Mouse (Mus musculus) kidney, embryonic 15.5 days (tissue): ENCODE measurements at regions not wholly inside any gene's neighbourhood (a gene's known extent, or its start where the extent isn't known, plus 50 kb on each side); places are given as distances from the start of the nearest gene placed in this dataset.

Source experiments
- ATAC-seq: fragments of 200-750 bp; cut with Nextera tagmentation; replicated peaks from 2 replicates; pipeline ENCODE4 v1.8.0; 2017; ENCODE audit warnings: moderate TSS enrichment; ENCODE audit not compliant: low FRiP score
- H3K27ac ChIP-seq: fragments of 300-500 bp; sonication (generic); 2 replicates; pipeline ENCODE4 v1.5.1; 2015; ENCODE audit warnings: mild to moderate bottlenecking, inconsistent platforms
- H3K27me3 ChIP-seq: fragments of 300-500 bp; sonication (generic); 2 replicates; pipeline ENCODE4 v1.6.1; 2015; ENCODE audit warnings: inconsistent platforms
- H3K36me3 ChIP-seq: fragments of 300-500 bp; sonication (generic); 2 replicates; pipeline ENCODE4 v1.6.1; 2015; ENCODE audit warnings: inconsistent platforms
- H3K4me1 ChIP-seq: fragments of 300-500 bp; sonication (generic); 2 replicates; pipeline ENCODE4 v1.6.1; 2015; ENCODE audit warnings: inconsistent platforms
- H3K4me2 ChIP-seq: fragments of 300-500 bp; sonication (generic); 2 replicates; pipeline ENCODE4 v1.6.1; 2015; ENCODE audit warnings: moderate library complexity, mild to moderate bottlenecking, inconsistent platforms
- H3K4me3 ChIP-seq: fragments of 300-500 bp; sonication (generic); replicated peaks from 2 replicates; pipeline ENCODE4 v1.5.1; 2015; ENCODE audit warnings: mild to moderate bottlenecking, inconsistent platforms
- H3K9ac ChIP-seq: fragments of 300-500 bp; sonication (generic); 2 replicates; pipeline ENCODE4 v1.6.1; 2015; ENCODE audit warnings: mild to moderate bottlenecking, inconsistent platforms
- H3K9me3 ChIP-seq: fragments of 300-500 bp; sonication (generic); replicated peaks from 2 replicates; pipeline ENCODE4 v1.6.1; 2016; ENCODE audit warnings: inconsistent platforms
- WGBS: fragments of 180-500 bp; shearing (Covaris S2); methylation state at CpG from one replicate; pipeline ENCODE4 v1.1.7; 2015; ENCODE audit warnings: mixed read lengths; 5-methylcytosine and 5-hydroxymethylcytosine counted together

DNA sequence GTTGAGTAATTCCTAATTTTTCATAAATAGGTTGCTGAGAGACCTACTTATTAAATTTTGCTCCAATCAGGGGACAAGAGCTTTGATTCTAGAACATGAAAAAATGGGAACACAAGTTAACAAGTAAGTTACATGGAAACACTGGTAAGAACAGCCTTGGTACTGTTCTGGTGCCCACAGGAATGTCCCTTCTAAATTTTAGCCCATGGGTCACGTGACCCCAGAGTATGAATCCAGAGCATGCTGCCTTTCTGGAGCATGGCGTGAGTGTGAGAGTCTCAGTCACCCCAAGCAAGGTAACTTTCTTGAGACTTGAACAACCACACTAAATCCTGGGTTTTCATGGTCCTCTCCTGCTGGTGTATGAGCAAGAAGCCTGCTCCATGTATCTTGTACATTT is 263.7 kb upstream of the Actbl2 start:
- Histone ChIP-seq H3K9ac (no peak overlapping the region), H3K27ac (no peak overlapping the region), H3K27me3 (no peaks in the 10 kb centered on the region), H3K36me3 (no peaks in the 10 kb centered on the region), H3K9me3 (no peaks in the 10 kb centered on the region), H3K4me3 (no peak overlapping the region), H3K4me2 (no peak overlapping the region), H3K4me1 (no peaks in the 10 kb centered on the region)
- ATAC-seq, result no peak
- 92% methylated on average over 2 of the region's 2 CpGs for WGBS

- H3K9me3 ChIP-seq, result no peaks in the 10 kb centered on the region
- H3K4me1 ChIP-seq, result no peaks in the 10 kb centered on the region
- no peak overlapping the region for H3K4me2 ChIP-seq
- no peaks in the 10 kb centered on the region for H3K36me3 ChIP-seq
- H3K4me3 ChIP-seq, result no peak overlapping the region
- no peaks in the 10 kb centered on the region for H3K27me3 ChIP-seq
- 66% methylated on average over 3 of the region's 3 CpGs for WGBS
- ATAC-seq, result no peak
- no peak overlapping the region for H3K9ac ChIP-seq
- no peak overlapping the region for H3K27ac ChIP-seq
Measured at GRCm38 (mm10) chr13:110994596-110994995, 260.2 kb upstream of the Actbl2 start.

DNA sequence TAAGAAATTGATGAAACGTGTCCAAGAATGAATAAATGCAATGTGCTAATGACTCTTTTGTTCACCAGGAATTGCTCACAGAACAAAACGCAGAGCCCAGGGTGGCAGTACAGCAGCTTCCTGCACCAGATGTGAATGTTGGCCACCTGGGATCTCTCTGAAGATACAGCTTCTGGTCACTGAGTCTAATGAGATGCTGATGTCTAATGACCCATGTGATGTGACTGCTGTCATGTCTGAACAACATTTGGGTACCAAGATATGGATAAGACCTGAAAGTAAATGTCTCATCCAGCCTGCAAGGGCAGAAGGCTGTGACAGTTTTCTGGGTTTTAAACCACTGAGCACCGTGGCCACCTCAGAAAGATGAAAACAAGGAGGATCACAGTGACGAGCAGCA is 252.1 kb upstream of the Actbl2 start:
- no peak overlapping the region for H3K9ac ChIP-seq
- no peaks in the 10 kb centered on the region for H3K4me1 ChIP-seq
- ATAC-seq, result no peak
- no peak overlapping the region for H3K4me3 ChIP-seq
- H3K4me2 ChIP-seq, result no peak overlapping the region
- no peaks in the 10 kb centered on the region for H3K36me3 ChIP-seq
- no peak overlapping the region for H3K27ac ChIP-seq
- H3K9me3 ChIP-seq, result no peaks in the 10 kb centered on the region
- WGBS, result 61% methylated on average over 4 of the region's 4 CpGs
- no peaks in the 10 kb centered on the region for H3K27me3 ChIP-seq

- Histone ChIP-seq H3K36me3 (no peaks in the 10 kb centered on the region), H3K4me2 (no peak overlapping the region), H3K4me3 (no peak overlapping the region), H3K27ac (no peak overlapping the region), H3K9ac (no peak overlapping the region), H3K9me3 (no peaks in the 10 kb centered on the region), H3K27me3 (no peaks in the 10 kb centered on the region), H3K4me1 (no peaks in the 10 kb centered on the region)
- WGBS, result 42% methylated on average over 4 of the region's 4 CpGs
- ATAC-seq, result peak; percentile 75
Measured at GRCm38 (mm10) chr13:111014142-111014541, 240.7 kb upstream of the Actbl2 start.

DNA sequence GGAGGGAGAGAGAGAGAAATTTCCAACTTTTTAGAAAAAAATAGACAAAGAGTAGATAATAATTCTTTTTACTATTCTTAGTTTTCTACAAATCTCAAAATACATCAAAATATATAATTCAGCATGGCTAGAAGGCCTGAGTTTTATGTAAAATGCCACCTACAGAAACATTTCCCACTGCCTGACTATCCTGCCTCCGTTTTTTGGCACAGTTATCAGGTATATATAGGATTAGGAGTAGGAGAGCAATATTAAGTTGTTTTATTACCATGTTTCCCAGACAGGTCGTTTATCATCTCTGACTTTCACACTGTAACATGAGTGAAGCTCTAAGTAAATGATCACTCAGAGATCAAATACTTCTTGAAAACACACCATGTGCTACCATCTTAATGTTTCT is 224.7 kb upstream of the Actbl2 start:
- no peaks in the 10 kb centered on the region for H3K9me3 ChIP-seq
- no peaks in the 10 kb centered on the region for H3K36me3 ChIP-seq
- H3K4me3 ChIP-seq, result no peak overlapping the region
- ATAC-seq, result no peak
- no peaks in the 10 kb centered on the region for H3K4me1 ChIP-seq
- no peak overlapping the region for H3K9ac ChIP-seq
- no peaks in the 10 kb centered on the region for H3K27me3 ChIP-seq
- H3K4me2 ChIP-seq, result no peak overlapping the region
- 51% methylated on average over 2 of the region's 2 CpGs for WGBS
- no peak overlapping the region for H3K27ac ChIP-seq

- H3K36me3 ChIP-seq, result no peaks in the 10 kb centered on the region
- H3K27ac ChIP-seq, result no peak overlapping the region
- H3K9ac ChIP-seq, result no peak overlapping the region
- H3K4me1 ChIP-seq, result no peaks in the 10 kb centered on the region
- H3K27me3 ChIP-seq, result no peaks in the 10 kb centered on the region
- no peaks in the 10 kb centered on the region for H3K9me3 ChIP-seq
- no peak overlapping the region for H3K4me3 ChIP-seq
- ATAC-seq, result no peak
- WGBS, result 78% methylated on average over 1 of the region's 1 CpGs
- no peak overlapping the region for H3K4me2 ChIP-seq
Measured at GRCm38 (mm10) chr13:111031633-111032032, 223.2 kb upstream of the Actbl2 start.

DNA sequence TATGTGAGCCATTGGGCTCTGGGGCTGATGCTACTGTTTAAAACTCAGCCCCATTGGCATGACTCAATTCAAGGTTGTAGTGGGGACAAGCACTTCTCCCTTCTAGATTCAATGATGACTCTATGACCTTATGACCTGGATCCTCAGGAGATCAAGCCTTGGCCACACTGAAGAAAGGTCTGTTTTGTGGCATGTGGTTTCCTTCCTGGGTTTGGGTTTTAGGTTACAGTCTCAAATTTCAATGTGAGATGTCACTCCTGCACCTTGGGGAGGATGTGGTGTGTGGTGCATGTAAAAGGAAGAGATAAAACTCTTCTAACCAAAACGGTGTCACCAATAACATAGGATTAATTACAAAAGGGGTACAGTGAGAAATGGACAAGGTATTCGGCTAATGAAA is 211.2 kb upstream of the Actbl2 start:
- peak; percentile 18; the same call in 1 of the 2 replicates for ATAC-seq
- Histone ChIP-seq H3K9ac (no peak overlapping the region), H3K9me3 (no peaks in the 10 kb centered on the region), H3K4me2 (no peak overlapping the region), H3K27me3 (no peaks in the 10 kb centered on the region), H3K36me3 (no peaks in the 10 kb centered on the region), H3K27ac (no peak overlapping the region), H3K4me3 (no peak overlapping the region), H3K4me1 (peaks cover 12% of the 10 kb centered on the region)
- 12% methylated on average over 2 of the region's 2 CpGs for WGBS

- H3K4me1 ChIP-seq, result peaks cover 12% of the 10 kb centered on the region
- H3K4me2 ChIP-seq, result no peak overlapping the region
- no peaks in the 10 kb centered on the region for H3K27me3 ChIP-seq
- 28% methylated on average over 10 of the region's 10 CpGs for WGBS
- H3K36me3 ChIP-seq, result no peaks in the 10 kb centered on the region
- no peaks in the 10 kb centered on the region for H3K9me3 ChIP-seq
- H3K27ac ChIP-seq, result 0 out of 2 replicates have a peak overlapping the region, but pooled peaks have one; percentile 3
- no peak overlapping the region for H3K9ac ChIP-seq
- H3K4me3 ChIP-seq, result no peak overlapping the region
- ATAC-seq, result peak; percentile 62
Measured at GRCm38 (mm10) chr13:111044328-111045002, 210.3 kb upstream of the Actbl2 start.

- Histone ChIP-seq H3K36me3 (no peaks in the 10 kb centered on the region), H3K27me3 (no peaks in the 10 kb centered on the region), H3K4me3 (no peak overlapping the region), H3K4me1 (0 out of 2 replicates have a peak, but pooled peaks cover 3% of the 10 kb centered on the region), H3K9ac (no peak overlapping the region), H3K4me2 (no peak overlapping the region), H3K9me3 (no peaks in the 10 kb centered on the region), H3K27ac (no peak overlapping the region)
- ATAC-seq, result no peak
- WGBS, result 48% methylated on average over 6 of the region's 6 CpGs
Measured at GRCm38 (mm10) chr13:111050097-111050496, 204.7 kb upstream of the Actbl2 start.

- no peak overlapping the region for H3K9ac ChIP-seq
- no peaks in the 10 kb centered on the region for H3K9me3 ChIP-seq
- 77% methylated on average over 2 of the region's 2 CpGs for WGBS
- ATAC-seq, result no peak
- H3K27ac ChIP-seq, result no peak overlapping the region
- no peaks in the 10 kb centered on the region for H3K36me3 ChIP-seq
- no peaks in the 10 kb centered on the region for H3K27me3 ChIP-seq
- no peak overlapping the region for H3K4me3 ChIP-seq
- no peaks in the 10 kb centered on the region for H3K4me1 ChIP-seq
- no peak overlapping the region for H3K4me2 ChIP-seq
Measured at GRCm38 (mm10) chr13:111055817-111056216, 199.0 kb upstream of the Actbl2 start.

DNA sequence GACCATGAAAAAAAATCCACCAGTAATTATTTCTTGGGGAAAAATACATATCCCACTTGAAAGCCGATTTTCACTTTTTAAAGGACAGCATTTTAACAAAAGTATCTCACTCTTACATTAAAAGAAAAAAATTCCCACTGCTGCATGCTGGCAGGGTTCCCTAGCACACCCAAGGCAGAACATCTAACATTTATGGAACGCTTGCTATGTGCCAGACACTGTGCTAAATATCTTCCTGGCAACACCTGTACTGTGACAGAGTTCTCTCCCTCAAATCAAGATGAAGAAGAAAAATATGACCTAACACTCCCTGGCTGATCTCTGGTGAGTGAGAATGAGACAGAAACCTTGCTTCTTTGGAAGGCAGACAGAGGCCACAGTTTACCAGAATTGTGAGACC is 167.1 kb upstream of the Actbl2 start:
- Histone ChIP-seq H3K4me2 (no peak overlapping the region), H3K9me3 (no peaks in the 10 kb centered on the region), H3K4me3 (no peak overlapping the region), H3K27me3 (no peaks in the 10 kb centered on the region), H3K36me3 (no peaks in the 10 kb centered on the region), H3K27ac (no peak overlapping the region), H3K4me1 (no peaks in the 10 kb centered on the region), H3K9ac (no peak overlapping the region)
- 84% methylated on average over 2 of the region's 2 CpGs for WGBS
- no peak for ATAC-seq

DNA sequence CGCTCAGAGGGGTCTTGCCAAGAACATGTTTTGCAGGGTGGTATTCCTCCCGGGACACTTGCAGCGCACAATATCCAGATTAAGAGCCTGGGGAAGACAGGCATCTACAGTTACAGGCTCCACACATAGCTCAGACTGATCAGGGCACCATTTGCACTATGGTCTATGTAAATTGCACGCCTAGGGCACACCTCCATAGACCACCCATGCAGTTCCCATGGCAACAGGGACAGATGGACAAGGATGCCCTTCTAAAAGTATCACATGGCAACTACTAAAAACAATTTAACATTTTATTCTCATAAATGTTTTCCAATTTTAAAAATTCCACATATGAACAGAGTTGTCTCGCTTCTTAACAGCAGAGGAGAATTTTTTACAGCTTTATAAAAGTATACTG is 158.7 kb upstream of the Actbl2 start:
- 92% methylated on average over 5 of the region's 5 CpGs for WGBS
- H3K27me3 ChIP-seq, result no peaks in the 10 kb centered on the region
- no peak overlapping the region for H3K9ac ChIP-seq
- ATAC-seq, result no peak
- no peaks in the 10 kb centered on the region for H3K36me3 ChIP-seq
- no peak overlapping the region for H3K4me2 ChIP-seq
- H3K4me3 ChIP-seq, result no peak overlapping the region
- H3K4me1 ChIP-seq, result 0 out of 2 replicates have a peak, but pooled peaks cover 4% of the 10 kb centered on the region
- H3K9me3 ChIP-seq, result no peaks in the 10 kb centered on the region
- no peak overlapping the region for H3K27ac ChIP-seq

DNA sequence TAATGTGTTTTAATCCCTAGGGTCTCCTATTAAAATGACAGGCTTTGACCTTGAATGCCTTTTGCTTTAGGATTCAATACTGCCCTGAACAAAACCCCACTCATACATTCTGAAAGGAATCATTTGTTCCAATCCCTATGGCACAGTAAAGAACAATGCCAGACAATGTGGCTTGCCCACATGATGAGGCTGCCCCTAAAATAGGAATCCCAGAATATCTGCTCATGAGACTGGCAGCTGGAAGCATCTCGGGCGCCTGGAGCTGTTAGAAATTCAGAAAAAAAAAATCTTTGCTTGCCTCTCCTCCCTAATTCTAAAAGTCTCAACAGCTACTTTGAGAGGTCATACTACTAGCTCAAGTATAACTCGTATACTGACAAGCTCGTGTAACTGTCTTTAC is 157.5 kb upstream of the Actbl2 start:
- Histone ChIP-seq H3K36me3 (no peaks in the 10 kb centered on the region), H3K9ac (no peak overlapping the region), H3K27me3 (no peaks in the 10 kb centered on the region), H3K4me1 (0 out of 2 replicates have a peak, but pooled peaks cover 4% of the 10 kb centered on the region), H3K27ac (no peak overlapping the region), H3K4me2 (no peak overlapping the region), H3K4me3 (no peak overlapping the region), H3K9me3 (no peaks in the 10 kb centered on the region)
- WGBS, result 77% methylated on average over 4 of the region's 4 CpGs
- ATAC-seq, result no peak
